Mouse (Mus musculus) forelimb bud, embryonic 11.5 days (tissue): ENCODE results near the gene Nr3c2.
A peak's percentile ranks its signal among the peaks of the same experiment; 100 is the strongest.

Experiments used
- DNase-seq: peaks from one replicate; pipeline ENCODE4 v3.0.0-alpha.2; 2012; ENCODE audit warnings: low read depth, low spot score

Gene Nr3c2

GRCm38 (mm10) chr8:76971761-76972404 lies 72.6 kb downstream of the Nr3c2 start:
- no peak for DNase-seq

DNA sequence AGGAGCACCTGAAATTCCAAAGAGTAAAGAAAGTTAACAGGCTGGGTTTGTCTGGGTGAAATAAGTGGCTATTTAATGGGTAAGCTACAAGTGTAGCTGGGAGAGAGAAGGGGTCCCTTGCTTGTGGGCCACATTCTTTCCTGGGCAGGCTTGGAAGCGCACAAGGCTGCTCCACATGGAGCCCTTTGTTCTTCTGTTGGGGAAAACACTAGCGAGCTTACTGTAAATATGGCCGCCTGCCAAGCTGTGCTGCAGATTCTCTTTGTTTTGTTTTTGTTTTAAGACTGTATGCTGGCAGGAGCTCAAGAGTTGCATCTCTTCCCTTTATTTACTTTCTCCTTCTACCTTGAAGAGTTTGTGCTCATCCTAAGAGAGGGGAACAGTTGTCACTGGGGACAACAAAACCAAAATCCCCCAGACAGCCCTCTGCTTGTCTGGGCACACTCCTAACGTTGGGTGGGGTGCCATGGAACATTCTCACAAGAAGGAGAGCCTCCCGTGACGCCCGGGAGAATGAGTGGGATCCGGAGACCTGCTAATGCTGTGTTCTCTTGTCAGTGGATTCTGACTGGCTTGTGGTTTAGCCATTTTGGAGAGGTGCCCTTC lies 73.8 kb downstream of the Nr3c2 start:
- no peak for DNase-seq

GRCm38 (mm10) chr8:76977907-76978306 lies 78.7 kb downstream of the Nr3c2 start:
- no peak for DNase-seq

- DNase-seq, result peak; percentile 6
Observed at GRCm38 (mm10) chr8:76984082-76984481, 84.8 kb downstream of the Nr3c2 start.

DNA sequence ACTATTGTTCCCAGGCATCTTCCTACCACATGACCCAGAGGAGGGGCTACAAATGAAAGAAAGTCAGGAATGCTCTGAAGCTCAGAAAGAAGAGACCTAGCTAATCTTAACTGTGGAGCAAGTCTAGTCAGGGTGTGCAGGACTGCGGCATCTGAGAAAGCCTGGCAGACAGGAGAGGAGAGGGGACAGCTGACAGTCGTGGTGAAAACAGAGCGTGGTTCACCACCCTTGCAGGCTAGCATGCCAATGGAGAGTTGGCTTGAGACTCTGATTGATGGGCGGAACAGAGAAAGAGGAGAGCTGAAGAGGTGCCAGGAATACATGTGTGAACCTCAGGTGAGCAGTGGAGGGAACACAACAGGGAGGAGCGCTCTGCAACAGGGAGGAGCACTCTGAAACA lies 85.6 kb downstream of the Nr3c2 start:
- no peak for DNase-seq

DNA sequence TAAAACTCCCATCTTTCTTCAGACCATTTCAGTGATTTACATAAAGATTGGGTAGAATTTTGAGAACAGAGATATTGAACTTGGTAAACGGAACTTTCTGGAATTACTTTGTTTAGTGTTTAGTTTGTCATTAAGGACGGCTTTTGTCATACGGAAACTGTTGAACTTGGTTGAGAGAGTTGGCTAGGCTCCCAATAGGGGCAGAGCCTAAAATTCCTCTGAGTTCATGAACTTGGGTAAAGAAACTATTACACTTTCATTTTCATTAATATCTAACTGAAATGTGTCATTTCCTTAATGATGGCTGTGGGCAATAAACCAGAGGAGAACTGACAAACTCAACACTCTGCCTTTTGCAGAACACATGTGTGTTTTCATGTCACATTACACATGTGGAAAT lies 88.6 kb downstream of the Nr3c2 start:
- no peak for DNase-seq

DNA sequence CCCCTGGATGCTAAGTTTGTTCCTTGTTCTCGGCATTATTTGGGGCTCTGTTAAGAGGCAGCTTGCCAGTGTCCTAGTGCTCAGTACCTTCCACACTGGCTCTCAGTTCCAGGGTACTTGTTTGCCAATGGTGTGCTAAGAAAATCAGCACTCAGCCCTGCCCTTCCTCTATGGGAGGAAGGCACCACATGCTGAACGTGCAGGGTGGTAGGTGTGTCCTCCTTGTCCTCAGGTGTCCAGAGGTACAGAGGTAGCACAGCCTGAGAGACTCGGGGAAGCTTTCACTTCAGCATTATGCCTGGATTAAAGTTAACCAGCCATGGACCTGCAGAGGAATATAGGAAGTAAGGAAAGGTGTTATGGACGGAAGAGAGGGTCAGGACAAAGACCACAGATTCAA lies 99.0 kb downstream of the Nr3c2 start:
- DNase-seq, result no peak

DNA sequence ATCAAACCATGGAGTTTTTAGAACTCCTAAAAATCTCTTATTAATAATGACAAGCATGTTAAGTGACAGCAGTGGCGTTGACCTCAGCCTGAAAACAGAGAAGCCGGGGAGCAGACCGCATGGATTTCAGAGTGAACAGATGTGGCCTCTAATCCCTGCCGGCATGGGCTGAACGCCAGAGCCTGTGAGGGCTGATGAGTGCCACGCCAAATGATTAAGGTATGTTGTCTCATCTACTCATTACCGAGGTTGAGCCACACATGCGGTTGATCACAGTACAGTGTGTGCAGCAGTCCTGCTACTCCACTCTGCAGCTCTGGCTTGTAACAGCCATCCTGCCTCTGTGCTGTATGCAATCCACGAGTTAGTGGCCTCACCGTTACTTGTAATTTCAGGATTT lies 110.2 kb downstream of the Nr3c2 start:
- peak; percentile 9 for DNase-seq

- DNase-seq, result no peak
Observed at GRCm38 (mm10) chr8:77011985-77012384, 112.7 kb downstream of the Nr3c2 start.

- no peak for DNase-seq
Observed at GRCm38 (mm10) chr8:77012641-77013040, 113.4 kb downstream of the Nr3c2 start.

GRCm38 (mm10) chr8:77016713-77017112 lies 117.5 kb downstream of the Nr3c2 start:
- no peak for DNase-seq

- DNase-seq, result no peak
Observed at GRCm38 (mm10) chr8:77023837-77024710, 124.8 kb downstream of the Nr3c2 start.

DNA sequence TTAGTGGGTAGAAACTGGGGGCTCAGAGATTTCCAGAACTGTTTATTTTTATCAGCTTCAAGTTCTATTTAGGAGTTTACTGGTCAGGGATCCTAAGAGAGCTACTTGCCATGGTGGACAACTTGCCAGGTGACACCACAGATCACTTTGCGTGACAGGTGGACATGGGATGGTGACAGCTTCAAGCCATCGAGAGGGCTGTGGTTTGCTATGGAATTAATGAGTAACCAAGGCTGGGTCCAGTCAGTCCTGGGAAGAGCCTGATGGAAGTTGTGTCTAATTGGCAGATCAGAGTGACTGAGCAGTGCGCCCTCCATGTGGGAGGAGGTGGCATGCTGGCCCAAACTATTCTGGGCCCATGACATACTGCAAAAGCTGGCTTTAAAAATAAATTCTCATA lies 132.0 kb downstream of the Nr3c2 start:
- no peak for DNase-seq

- DNase-seq, result no peak
Observed at GRCm38 (mm10) chr8:77033706-77034464, 134.6 kb downstream of the Nr3c2 start.

GRCm38 (mm10) chr8:77034465-77034829 lies 135.2 kb downstream of the Nr3c2 start:
- no peak for DNase-seq

GRCm38 (mm10) chr8:77041214-77041613 lies 142.0 kb downstream of the Nr3c2 start:
- no peak for DNase-seq

DNA sequence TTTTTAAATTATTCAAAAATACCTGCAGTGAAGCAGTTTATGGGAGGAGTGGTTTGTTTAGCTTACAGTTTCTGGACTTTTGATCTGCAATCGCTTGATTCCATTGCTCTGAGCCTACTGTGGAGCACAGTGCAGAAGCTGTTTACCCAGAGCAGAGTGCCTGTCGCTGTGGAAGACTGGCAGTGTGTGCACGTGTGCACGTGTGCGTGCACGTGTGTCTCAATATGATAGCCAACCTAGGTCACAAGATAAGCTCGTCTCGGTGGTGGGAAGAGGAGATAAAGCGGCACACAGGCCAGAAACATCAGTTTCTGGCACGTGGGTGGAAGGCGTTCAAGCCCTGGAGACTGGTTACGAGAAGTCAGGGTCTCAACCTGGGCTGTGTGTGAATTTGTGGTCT lies 145.6 kb downstream of the Nr3c2 start:
- DNase-seq, result no peak

GRCm38 (mm10) chr8:77045711-77046110 lies 146.5 kb downstream of the Nr3c2 start:
- DNase-seq, result no peak

GRCm38 (mm10) chr8:77046217-77046616 lies 147.0 kb downstream of the Nr3c2 start:
- no peak for DNase-seq

- no peak for DNase-seq
Observed at GRCm38 (mm10) chr8:77046731-77047130, 147.5 kb downstream of the Nr3c2 start.

GRCm38 (mm10) chr8:77051399-77052275 lies 152.4 kb downstream of the Nr3c2 start:
- no peak for DNase-seq
